Mouse (Mus musculus): ENCODE measurements around the gene Crcp. TPM values are rescaled to one million over a fixed set of nuclear protein-coding genes. Genes with fewer than 3 reads are reported as not detected.

Gene Crcp
- 36.4 and 39.0 TPM in 2 replicates for polyA plus RNA-seq (2014; fragmentation: Nextera tagmentation; extraction: Ambion mirVana)

DNA sequence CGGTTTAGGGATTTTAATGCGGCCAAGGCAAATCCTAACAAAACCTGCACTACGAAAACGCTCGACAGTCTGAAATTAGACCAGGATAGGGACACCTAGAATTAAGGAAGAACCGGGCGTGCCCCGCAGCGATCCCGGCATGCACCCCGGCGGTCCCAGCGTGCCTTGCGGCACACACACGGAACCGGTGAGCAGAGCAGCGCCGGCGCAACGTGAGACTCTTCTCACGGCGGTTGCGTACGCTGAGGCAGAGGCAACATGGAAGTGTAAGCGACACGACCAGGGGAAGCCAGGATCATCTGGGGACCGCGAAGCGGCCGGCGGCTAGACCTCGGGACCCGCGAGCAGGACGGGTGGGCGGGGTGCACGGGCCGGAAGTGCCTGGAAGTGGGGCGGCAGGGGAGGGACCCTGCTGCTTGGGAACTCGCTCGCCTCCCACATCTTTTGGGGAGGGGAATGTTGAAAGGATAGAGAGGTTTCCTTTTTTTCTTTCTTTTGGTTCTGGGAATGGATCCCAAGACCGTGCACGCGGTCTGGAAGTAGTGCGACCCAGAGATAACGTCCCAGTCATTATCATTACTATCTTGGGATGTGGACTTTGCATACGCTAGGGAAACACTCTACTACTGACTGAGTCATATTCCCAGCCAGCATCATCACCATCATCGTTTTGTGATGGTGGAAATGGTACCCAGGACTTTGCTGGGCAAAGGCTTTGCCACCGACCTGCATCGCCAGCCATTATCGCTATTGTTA, at the start of gene Crcp, which contains the start of gene Asl:
TSS of gene Crcp (plus strand) at position 149 of the 756 bp plus-strand sequence.
TSS of gene Asl (minus strand) at position 106 of the 756 bp plus-strand sequence.
- no peaks in the 10 kb centered on the region for H3K27me3 ChIP-seq (ENCODE audit: control insufficient read depth, insufficient read depth, low read length)
- H3K4me1 ChIP-seq (replicated peaks; ENCODE audit: control insufficient read depth, insufficient read depth, low read length), result no peaks in the 10 kb centered on the region
- no peaks in the 10 kb centered on the region for H3K36me3 ChIP-seq (ENCODE audit: control insufficient read depth, insufficient read depth, low read length)
- peak; percentile 80 for ATAC-seq (replicated peaks; ENCODE audit: low FRiP score)
- H3K27ac ChIP-seq (ENCODE audit: low read depth, low read length), result peak within 1 kb of the TSS; percentile 76
- H3K4me2 ChIP-seq (ENCODE audit: low read depth, low read length, severe bottlenecking), result peak within 1 kb of the TSS; percentile 91
- no peaks in the 10 kb centered on the region for H3K9me3 ChIP-seq (ENCODE audit: control insufficient read depth, low read length)
- H3K4me3 ChIP-seq (ENCODE audit: low read depth, low read length), result peak within 1 kb of the TSS; percentile 63
- H3K9ac ChIP-seq (ENCODE audit: low read length), result peak within 1 kb of the TSS; percentile 84
- DNase-seq (ENCODE audit: low spot score), result peak; percentile 91
- 2% methylated on average over 51 of the region's 51 CpGs for WGBS

DNA sequence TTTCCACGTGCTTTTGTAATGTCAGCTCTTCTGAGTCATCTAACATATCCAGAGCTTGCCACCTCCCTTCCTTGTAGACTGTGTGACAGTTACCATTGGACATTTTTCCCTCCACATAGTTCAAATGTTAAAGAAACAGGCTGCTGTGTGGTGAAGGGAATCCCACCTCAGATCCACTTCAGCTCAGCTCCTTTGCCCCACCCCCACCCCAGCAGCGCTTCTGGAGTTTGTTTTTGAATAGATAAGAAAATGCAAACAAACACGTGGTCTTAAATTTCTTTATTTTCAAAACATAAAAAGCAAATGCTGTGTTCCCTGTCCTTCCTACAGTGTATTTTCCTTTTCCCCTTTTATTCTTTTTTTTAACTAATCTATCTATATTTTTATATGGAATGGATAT, 48.9 kb upstream of the Crcp start:
- Histone ChIP-seq H3K9me3 (ENCODE audit: control insufficient read depth, low read length) (no peaks in the 10 kb centered on the region), H3K27me3 (ENCODE audit: control insufficient read depth, insufficient read depth, low read length) (no peaks in the 10 kb centered on the region), H3K4me1 (replicated peaks; ENCODE audit: control insufficient read depth, insufficient read depth, low read length) (no peaks in the 10 kb centered on the region), H3K4me2 (ENCODE audit: low read depth, low read length, severe bottlenecking) (no peak overlapping the region), H3K9ac (ENCODE audit: low read length) (no peak overlapping the region), H3K27ac (ENCODE audit: low read depth, low read length) (no peak overlapping the region), H3K4me3 (ENCODE audit: low read depth, low read length) (no peak overlapping the region), H3K36me3 (ENCODE audit: control insufficient read depth, insufficient read depth, low read length) (peaks cover 3% of the 10 kb centered on the region; the same call in 1 of the 2 replicates)
- 85% methylated on average over 3 of the region's 3 CpGs for WGBS
- ATAC-seq (replicated peaks; ENCODE audit: low FRiP score) (no peak), DNase-seq (ENCODE audit: low spot score) (peak; percentile 13)

DNA sequence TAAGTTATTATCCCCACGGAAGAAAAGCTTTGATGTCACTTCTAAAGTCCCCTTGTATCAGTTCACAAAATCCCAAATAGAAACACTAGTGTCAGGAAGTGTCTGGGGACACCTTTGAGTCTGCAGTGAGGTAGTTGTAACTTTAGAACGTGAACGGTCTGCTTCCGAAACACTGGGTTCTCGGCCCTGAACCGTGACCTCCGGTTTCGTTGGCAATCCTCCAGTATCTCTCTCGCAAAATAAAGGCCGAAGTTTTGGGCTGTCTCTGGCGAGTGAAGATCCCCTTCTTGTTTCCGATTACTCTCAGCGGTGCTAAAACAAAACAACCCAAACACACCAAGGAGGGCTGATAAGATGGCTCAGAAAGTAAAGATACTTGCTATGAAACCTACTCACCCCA, 39.7 kb upstream of the Crcp start:
- Histone ChIP-seq H3K9me3 (ENCODE audit: control insufficient read depth, low read length) (no peaks in the 10 kb centered on the region), H3K27me3 (ENCODE audit: control insufficient read depth, insufficient read depth, low read length) (no peaks in the 10 kb centered on the region), H3K4me1 (replicated peaks; ENCODE audit: control insufficient read depth, insufficient read depth, low read length) (no peaks in the 10 kb centered on the region), H3K9ac (ENCODE audit: low read length) (no peak overlapping the region), H3K36me3 (ENCODE audit: control insufficient read depth, insufficient read depth, low read length) (no peaks in the 10 kb centered on the region; the same call in 1 of the 2 replicates), H3K27ac (ENCODE audit: low read depth, low read length) (no peak overlapping the region), H3K4me3 (ENCODE audit: low read depth, low read length) (no peak overlapping the region), H3K4me2 (ENCODE audit: low read depth, low read length, severe bottlenecking) (no peak overlapping the region)
- ATAC-seq (replicated peaks; ENCODE audit: low FRiP score) (no peak), DNase-seq (ENCODE audit: low spot score) (no peak)
- WGBS, result 90% methylated on average over 13 of the region's 13 CpGs

DNA sequence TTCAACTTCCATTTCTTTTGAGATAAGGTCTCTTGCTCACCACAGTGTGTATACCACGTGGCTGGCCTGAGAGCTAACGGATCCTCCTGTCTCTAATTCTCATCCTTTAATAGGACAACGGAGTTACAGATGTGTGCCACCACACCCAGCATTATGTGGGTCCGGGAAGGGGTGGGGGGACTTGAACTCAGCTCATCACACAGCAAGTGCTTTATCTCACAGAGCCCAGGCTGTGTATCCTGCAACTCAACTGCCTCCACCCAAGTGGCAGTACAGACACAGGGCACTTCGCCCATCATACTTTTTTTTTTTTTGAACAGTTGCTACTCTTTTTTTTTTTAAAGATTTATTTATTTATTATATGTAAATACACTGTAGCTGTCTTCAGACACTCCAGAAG, 37.2 kb upstream of the Crcp start:
- WGBS, result 95% methylated on average over 5 of the region's 5 CpGs
- Histone ChIP-seq H3K27me3 (ENCODE audit: control insufficient read depth, insufficient read depth, low read length) (no peaks in the 10 kb centered on the region), H3K27ac (ENCODE audit: low read depth, low read length) (no peak overlapping the region), H3K9me3 (ENCODE audit: control insufficient read depth, low read length) (no peaks in the 10 kb centered on the region), H3K4me3 (ENCODE audit: low read depth, low read length) (no peak overlapping the region), H3K36me3 (ENCODE audit: control insufficient read depth, insufficient read depth, low read length) (no peaks in the 10 kb centered on the region; the same call in 1 of the 2 replicates), H3K9ac (ENCODE audit: low read length) (no peak overlapping the region), H3K4me1 (replicated peaks; ENCODE audit: control insufficient read depth, insufficient read depth, low read length) (no peaks in the 10 kb centered on the region), H3K4me2 (ENCODE audit: low read depth, low read length, severe bottlenecking) (no peak overlapping the region)
- ATAC-seq (replicated peaks; ENCODE audit: low FRiP score) (no peak), DNase-seq (ENCODE audit: low spot score) (no peak)

DNA sequence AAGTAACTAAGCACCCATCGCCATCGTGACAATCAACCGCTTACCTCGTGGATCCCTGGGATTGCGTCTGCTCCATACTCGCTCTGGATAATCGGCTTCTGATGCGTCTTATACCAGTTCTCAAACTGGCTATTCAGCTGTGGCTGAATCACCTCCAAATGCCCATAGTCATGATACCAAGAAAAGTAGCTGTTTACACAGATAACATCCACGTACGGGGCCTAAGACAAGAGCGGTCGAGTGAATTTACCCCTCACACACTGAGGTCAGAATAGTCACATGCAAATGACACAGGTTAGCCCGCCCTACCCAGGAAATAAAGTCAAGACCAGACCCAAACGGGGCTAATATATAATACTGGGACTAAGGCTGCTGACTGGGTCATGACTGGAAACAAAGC, 35.7 kb upstream of the Crcp start:
- no peaks in the 10 kb centered on the region for H3K27me3 ChIP-seq (ENCODE audit: control insufficient read depth, insufficient read depth, low read length)
- no peaks in the 10 kb centered on the region for H3K9me3 ChIP-seq (ENCODE audit: control insufficient read depth, low read length)
- H3K27ac ChIP-seq (ENCODE audit: low read depth, low read length), result no peak overlapping the region
- no peak overlapping the region for H3K4me3 ChIP-seq (ENCODE audit: low read depth, low read length)
- DNase-seq (ENCODE audit: low spot score), result no peak
- 97% methylated on average over 14 of the region's 14 CpGs for WGBS
- no peak overlapping the region for H3K4me2 ChIP-seq (ENCODE audit: low read depth, low read length, severe bottlenecking)
- H3K9ac ChIP-seq (ENCODE audit: low read length), result no peak overlapping the region
- no peaks in the 10 kb centered on the region for H3K4me1 ChIP-seq (replicated peaks; ENCODE audit: control insufficient read depth, insufficient read depth, low read length)
- no peaks in the 10 kb centered on the region for H3K36me3 ChIP-seq (ENCODE audit: control insufficient read depth, insufficient read depth, low read length)
- ATAC-seq (replicated peaks; ENCODE audit: low FRiP score), result no peak

DNA sequence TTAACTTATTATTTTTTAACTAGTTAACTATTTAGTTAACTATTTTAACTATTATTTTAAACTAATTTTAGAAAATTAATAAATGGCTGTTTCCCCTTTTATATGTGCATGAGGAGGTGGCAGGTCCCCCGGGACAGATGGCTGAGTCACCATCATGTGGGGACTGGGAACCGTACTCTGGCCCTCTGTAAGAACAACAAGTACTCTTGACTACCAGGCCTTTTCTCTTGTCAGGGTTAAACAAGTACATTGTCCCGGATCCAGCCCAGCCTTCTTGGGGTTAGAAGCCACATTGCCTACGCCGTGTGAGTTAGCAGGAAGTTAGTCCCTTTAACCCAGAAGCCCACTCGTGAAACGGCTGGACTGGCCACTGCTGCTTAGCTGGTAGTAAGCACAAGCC, 34.1 kb upstream of the Crcp start:
- Histone ChIP-seq H3K4me2 (ENCODE audit: low read depth, low read length, severe bottlenecking) (no peak overlapping the region), H3K9me3 (ENCODE audit: control insufficient read depth, low read length) (no peaks in the 10 kb centered on the region), H3K4me1 (replicated peaks; ENCODE audit: control insufficient read depth, insufficient read depth, low read length) (no peaks in the 10 kb centered on the region), H3K27me3 (ENCODE audit: control insufficient read depth, insufficient read depth, low read length) (no peaks in the 10 kb centered on the region), H3K9ac (ENCODE audit: low read length) (no peak overlapping the region), H3K27ac (ENCODE audit: low read depth, low read length) (no peak overlapping the region), H3K4me3 (ENCODE audit: low read depth, low read length) (no peak overlapping the region), H3K36me3 (ENCODE audit: control insufficient read depth, insufficient read depth, low read length) (no peaks in the 10 kb centered on the region)
- no peak for DNase-seq (ENCODE audit: low spot score)
- no peak for ATAC-seq (replicated peaks; ENCODE audit: low FRiP score)
- 92% methylated on average over 7 of the region's 7 CpGs for WGBS

DNA sequence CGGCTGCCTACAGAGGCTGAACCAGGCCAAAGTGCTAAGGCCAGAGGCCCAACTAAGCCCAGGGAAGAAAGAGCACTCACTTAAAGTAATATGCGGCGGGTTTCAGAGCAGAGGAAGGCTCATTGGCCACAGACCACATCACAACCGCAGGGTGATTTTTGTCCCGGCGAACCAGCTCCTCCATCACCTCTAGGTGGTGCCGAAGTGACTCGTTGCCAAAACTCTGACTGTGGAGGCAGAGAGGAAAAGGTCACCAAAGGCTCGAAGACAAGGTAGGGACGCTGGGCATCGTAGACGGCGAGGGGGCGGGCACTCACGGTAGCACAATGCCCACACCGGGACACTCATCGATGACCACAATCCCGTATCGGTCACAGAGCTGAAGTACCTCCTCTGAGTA, 31.4 kb upstream of the Crcp start:
- 73% methylated on average over 19 of the region's 19 CpGs for WGBS

DNA sequence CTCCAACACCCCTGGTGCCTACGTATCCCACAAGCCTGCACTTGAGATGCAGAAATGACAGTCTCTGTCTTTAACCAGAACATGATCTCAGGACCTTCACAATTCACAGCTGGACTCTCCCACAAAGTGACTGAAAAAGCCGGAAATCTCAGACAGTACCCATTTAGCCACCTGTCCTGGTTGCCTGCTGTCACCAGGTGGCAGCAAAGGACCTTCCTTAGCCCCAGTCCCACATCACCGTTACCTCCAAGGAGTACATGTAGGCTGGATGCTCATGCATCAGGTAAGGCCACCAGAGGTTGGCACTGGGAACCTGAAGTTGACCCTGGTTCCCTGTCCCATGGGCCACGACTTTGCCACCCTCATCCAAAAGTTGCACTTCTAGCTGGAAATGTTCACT, 30.0 kb upstream of the Crcp start:
- H3K4me2 ChIP-seq (ENCODE audit: low read depth, low read length, severe bottlenecking), result no peak overlapping the region
- H3K4me3 ChIP-seq (ENCODE audit: low read depth, low read length), result no peak overlapping the region
- DNase-seq (ENCODE audit: low spot score) (peak; percentile 69), ATAC-seq (replicated peaks; ENCODE audit: low FRiP score) (no peak)
- no peaks in the 10 kb centered on the region for H3K36me3 ChIP-seq (ENCODE audit: control insufficient read depth, insufficient read depth, low read length)
- H3K27ac ChIP-seq (ENCODE audit: low read depth, low read length), result no peak overlapping the region
- no peaks in the 10 kb centered on the region for H3K27me3 ChIP-seq (ENCODE audit: control insufficient read depth, insufficient read depth, low read length)
- no peak overlapping the region for H3K9ac ChIP-seq (ENCODE audit: low read length)
- no peaks in the 10 kb centered on the region; the same call in 1 of the 2 replicates for H3K9me3 ChIP-seq (ENCODE audit: control insufficient read depth, low read length)
- WGBS, result 45% methylated on average over 4 of the region's 4 CpGs
- peaks cover 5% of the 10 kb centered on the region; the same call in 1 of the 2 replicates for H3K4me1 ChIP-seq (replicated peaks; ENCODE audit: control insufficient read depth, insufficient read depth, low read length)

More for the DNA sequence above, 31.4 kb upstream of the Crcp start:
- no peak for ATAC-seq (replicated peaks; ENCODE audit: low FRiP score)
- DNase-seq (ENCODE audit: low spot score), result no peak
- Histone ChIP-seq H3K27ac (ENCODE audit: low read depth, low read length) (no peak overlapping the region), H3K9ac (ENCODE audit: low read length) (no peak overlapping the region), H3K36me3 (ENCODE audit: control insufficient read depth, insufficient read depth, low read length) (no peaks in the 10 kb centered on the region), H3K4me2 (ENCODE audit: low read depth, low read length, severe bottlenecking) (no peak overlapping the region), H3K4me3 (ENCODE audit: low read depth, low read length) (no peak overlapping the region), H3K9me3 (ENCODE audit: control insufficient read depth, low read length) (no peaks in the 10 kb centered on the region), H3K4me1 (replicated peaks; ENCODE audit: control insufficient read depth, insufficient read depth, low read length) (peaks cover 4% of the 10 kb centered on the region; the same call in 1 of the 2 replicates), H3K27me3 (ENCODE audit: control insufficient read depth, insufficient read depth, low read length) (no peaks in the 10 kb centered on the region)

DNA sequence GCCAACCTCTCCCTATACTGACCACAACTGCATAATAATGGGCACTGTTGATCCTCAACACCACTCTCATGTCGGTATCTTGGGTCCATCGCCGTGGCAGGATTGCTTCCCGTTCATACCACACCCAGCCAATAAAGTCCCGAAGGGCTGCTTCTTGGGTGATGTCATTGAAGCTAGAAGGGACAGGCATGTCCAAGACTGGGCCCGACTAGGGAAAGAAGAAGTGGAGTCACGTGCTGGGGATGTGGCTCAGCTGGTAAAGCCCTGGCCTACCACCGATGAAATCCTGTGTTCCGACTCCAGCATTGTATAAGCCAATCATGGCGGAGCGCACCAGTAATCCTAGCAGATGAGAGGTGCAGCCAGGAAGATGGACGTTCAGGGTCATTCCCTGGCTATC, 28.4 kb upstream of the Crcp start:
- no peak for ATAC-seq (replicated peaks; ENCODE audit: low FRiP score)
- DNase-seq (ENCODE audit: low spot score), result no peak
- no peak overlapping the region for H3K4me2 ChIP-seq (ENCODE audit: low read depth, low read length, severe bottlenecking)
- H3K4me1 ChIP-seq (replicated peaks; ENCODE audit: control insufficient read depth, insufficient read depth, low read length), result peaks cover 5% of the 10 kb centered on the region; the same call in 1 of the 2 replicates
- no peak overlapping the region for H3K27ac ChIP-seq (ENCODE audit: low read depth, low read length)
- H3K36me3 ChIP-seq (ENCODE audit: control insufficient read depth, insufficient read depth, low read length), result no peaks in the 10 kb centered on the region
- WGBS, result 91% methylated on average over 12 of the region's 12 CpGs
- no peak overlapping the region for H3K4me3 ChIP-seq (ENCODE audit: low read depth, low read length)
- no peaks in the 10 kb centered on the region; the same call in 1 of the 2 replicates for H3K9me3 ChIP-seq (ENCODE audit: control insufficient read depth, low read length)
- no peaks in the 10 kb centered on the region for H3K27me3 ChIP-seq (ENCODE audit: control insufficient read depth, insufficient read depth, low read length)
- H3K9ac ChIP-seq (ENCODE audit: low read length), result no peak overlapping the region

Data from forebrain, embryonic 11.5 days (tissue).